Mouse (Mus musculus) hindlimb bud, embryonic 11.5 days (tissue): Measurements from ENCODE around the gene Med20.
"Not testable (repeated sequence)": the region's sequence is repeated elsewhere in the genome, so short reads cannot be mapped to it uniquely, and the experiment has no call there.

Experiments used
- DNase-seq: peaks from one replicate; pipeline ENCODE4 v3.0.0-alpha.2; 2012; ENCODE audit warnings: low read depth, low spot score; ENCODE audit errors: extremely low spot score

Med20 gene

GRCm38 (mm10) chr17:47596162-47596838 lies 15.1 kb upstream of the Med20 start:
- DNase-seq, result no peak

DNA sequence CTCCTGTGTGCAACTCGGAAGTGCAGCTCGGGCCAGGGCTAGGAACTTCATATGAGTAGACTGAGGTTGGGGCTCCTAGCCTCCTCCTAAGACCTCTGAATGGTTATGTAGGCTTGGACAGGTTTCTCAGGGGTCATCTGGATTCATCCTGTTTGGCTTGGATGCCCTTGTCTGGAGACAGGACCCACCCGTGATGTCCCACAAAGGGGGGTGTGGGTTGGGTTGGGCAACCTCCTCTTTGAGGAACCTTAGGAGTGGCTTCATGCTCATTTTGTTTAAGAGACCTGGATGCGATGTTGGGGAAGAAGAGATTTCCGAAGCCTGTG lies 14.6 kb upstream of the Med20 start:
- DNase-seq, result no peak

DNA sequence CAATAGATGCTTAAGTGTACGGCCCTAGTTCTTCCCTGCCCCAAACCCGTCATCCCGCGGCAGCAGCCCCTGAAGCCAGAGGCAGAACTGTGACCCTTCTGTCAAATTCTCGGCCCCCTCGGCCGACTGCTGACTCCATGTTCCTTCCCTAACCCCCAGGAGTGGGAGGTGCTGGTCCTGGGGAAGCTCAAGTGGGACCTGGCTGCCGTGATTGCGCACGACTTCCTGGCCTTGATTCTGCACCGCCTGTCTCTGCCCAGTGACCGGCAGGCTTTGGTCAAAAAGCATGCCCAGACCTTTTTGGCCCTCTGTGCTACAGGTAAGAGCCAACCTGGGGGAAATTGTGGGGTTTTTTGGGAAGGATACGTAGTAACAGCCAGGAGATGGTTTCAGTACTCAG lies 14.1 kb upstream of the Med20 start:
- DNase-seq, result no peak

GRCm38 (mm10) chr17:47597838-47598579 lies 13.4 kb upstream of the Med20 start:
- no peak for DNase-seq

- DNase-seq, result not testable (repeated sequence)
These were observed 12.6 kb upstream of the Med20 start for GRCm38 (mm10) chr17:47598580-47599304.

GRCm38 (mm10) chr17:47599511-47600297 lies 11.7 kb upstream of the Med20 start:
- no peak for DNase-seq

DNA sequence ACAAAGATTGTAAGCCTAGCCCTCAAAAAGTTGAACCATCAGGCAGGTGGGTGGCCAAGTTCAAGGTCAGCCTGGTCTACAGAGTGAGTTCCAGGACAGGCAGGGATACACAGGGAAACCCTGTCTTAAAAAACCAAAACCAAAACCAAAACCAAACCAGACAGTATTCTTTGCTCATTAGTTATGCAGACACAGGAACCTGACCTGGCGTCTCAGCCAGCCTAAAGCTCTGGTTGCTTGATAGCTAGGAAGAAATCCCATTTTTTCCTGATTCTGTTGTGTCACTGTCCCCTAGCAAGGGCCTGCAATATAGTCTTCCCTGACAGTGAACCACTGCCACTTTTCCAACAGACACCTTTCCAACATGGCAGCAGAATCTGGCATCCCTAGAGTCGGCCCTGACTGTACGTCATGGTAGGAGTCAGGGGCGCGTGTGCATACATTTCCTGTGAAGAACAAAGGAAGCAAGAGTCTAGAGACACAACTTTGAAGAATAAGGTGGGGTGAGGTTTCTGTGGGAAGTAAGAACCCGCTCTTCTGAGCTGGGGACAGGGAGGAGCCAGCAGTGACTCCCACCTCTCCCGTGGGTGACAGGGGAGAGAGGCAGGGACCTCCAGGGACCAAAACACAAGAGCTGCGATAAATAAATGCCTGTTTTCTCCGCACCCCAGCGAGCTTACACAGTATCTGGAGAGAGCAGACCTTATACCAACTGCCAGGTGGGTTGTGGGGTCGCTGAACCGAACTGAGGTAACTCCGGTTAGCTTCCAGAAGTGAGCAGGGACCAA lies 10.6 kb upstream of the Med20 start:
- no peak for DNase-seq

DNA sequence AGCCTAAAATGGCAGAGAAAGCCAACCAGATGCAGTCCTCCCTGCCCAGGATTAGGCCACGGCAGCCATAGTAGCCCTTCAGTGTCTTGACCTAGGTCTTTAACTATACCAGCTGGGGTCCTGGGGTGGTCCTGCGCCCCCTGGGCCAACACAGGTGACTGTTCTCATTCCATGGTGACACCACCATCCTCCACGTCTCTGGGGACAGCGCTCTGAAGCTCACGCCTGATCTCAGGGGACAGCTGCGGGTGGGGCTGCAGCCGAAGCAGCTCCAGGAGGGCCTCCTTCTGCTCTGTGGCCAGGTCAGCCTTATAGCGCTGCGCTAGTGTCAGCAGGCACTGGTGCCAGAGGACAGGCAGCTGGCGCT lies 10.0 kb upstream of the Med20 start:
- no peak for DNase-seq

- DNase-seq, result no peak
These were observed 9.1 kb upstream of the Med20 start for GRCm38 (mm10) chr17:47602289-47602688.

- no peak for DNase-seq
These were observed 5.2 kb upstream of the Med20 start for GRCm38 (mm10) chr17:47606220-47606619.

GRCm38 (mm10) chr17:47609182-47609581 lies 2.2 kb upstream of the Med20 start:
- DNase-seq, result no peak

DNA sequence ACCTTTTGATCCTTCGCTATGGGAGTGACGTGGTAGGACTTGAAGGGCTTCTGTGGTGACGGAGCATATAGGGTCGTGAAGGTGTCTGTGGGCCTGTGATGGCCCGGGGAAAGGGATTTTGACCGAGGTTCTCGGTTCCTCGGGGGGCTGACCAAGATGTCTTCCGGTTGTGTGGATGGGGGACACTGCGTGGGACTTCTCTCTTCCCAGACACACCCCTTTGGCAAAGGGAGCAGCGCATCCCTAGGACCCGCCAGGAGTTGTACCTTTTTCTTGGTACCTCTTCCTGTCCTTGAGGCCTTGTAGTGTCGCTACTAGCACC lies 240 bp downstream of the Med20 start:
- no peak for DNase-seq

DNA sequence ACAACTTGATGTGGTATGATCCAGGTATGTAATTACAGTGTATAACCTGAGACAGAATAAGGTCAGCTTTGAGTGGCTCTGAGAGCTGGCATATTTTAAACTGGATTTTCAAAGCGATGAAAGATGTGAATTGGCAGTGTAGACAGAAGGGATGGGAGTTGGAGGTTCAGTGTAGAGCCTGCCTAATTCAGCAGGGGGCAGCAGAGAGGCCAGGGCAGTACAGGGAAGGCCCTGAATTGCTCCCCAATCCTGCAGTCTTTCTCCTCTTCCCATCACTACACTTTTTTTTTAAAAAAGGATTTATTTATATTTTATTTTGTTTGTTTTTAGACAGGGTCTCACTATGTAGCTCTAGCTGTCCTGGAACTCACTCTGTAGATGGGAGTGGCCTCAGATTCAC lies 2.6 kb downstream of the Med20 start:
- DNase-seq, result no peak

DNA sequence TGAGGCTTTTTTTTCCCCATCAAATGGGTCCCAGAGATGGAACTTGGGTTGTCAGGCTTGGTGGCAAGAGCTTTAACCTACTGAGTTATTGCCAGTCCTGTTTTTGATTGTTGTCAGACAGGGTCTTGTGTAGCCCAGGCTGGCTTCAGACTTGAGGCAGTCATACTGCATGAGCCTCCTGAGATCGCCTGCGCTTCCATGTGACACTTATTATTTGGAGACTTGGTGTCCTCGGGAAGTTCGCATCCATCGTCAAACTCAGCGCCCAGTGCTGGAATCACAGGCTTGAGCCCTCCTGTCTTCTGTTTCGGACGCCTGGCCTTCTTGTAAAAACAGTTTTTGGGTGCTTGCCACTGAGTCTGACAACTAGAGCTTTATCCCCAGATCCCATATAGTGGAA lies 4.7 kb downstream of the Med20 start:
- DNase-seq, result no peak

- no peak for DNase-seq
These were observed 5.3 kb downstream of the Med20 start for GRCm38 (mm10) chr17:47616652-47617051.

- no peak for DNase-seq
These were observed 6.4 kb downstream of the Med20 start for GRCm38 (mm10) chr17:47617605-47618307.

GRCm38 (mm10) chr17:47618556-47619311 lies 7.4 kb downstream of the Med20 start:
- no peak for DNase-seq

- DNase-seq, result no peak
These were observed 11.7 kb downstream of the Med20 start for GRCm38 (mm10) chr17:47622912-47623554.

DNA sequence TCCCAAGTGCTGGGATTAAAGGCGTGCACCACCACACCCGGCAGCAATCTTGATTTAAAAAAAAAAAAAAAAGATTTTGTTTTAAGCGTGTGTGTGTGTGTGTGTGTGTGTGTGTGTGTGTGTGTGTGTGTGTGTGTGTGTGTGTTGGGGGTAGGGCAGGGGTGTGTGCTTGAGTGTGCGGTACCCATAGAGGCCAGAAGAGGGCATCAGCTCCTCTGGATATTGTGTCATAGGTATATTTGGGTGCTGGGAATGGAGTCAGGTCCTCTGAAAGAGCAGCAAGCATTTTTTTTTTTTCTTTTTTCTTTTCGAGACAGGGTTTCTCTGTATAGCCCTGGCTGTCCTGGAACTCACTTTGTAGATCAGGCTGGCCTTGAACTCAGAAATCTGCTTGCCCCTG lies 13.2 kb downstream of the Med20 start:
- not testable (repeated sequence) for DNase-seq
